Mouse (Mus musculus) heart, postnatal 0 days (tissue): ENCODE measurements around the gene Crat. TPM values are rescaled to one million over a fixed set of nuclear protein-coding genes. Genes with fewer than 3 reads are reported as not detected.

Experiments
- ATAC-seq: fragments of 200-750 bp; cut with Nextera tagmentation; 2 replicates; pipeline ENCODE4 v1.8.0; 2017; ENCODE audit warnings: low read depth, moderate number of reproducible peaks, moderate library complexity; ENCODE audit not compliant: insufficient read depth
- DNase-seq: peaks from one replicate; pipeline ENCODE4 v3.0.0-alpha.2; 2016; ENCODE audit warnings: low spot score
- H3K27ac ChIP-seq: fragments of 300-500 bp; sonication (generic); 2 replicates; pipeline ENCODE4 v1.5.1; 2014; ENCODE audit warnings: low read depth, mild to moderate bottlenecking
- H3K27me3 ChIP-seq: fragments of 300-500 bp; sonication (generic); 2 replicates; pipeline ENCODE4 v1.6.1; 2014; ENCODE audit warnings: low read length, mixed read lengths; ENCODE audit not compliant: control insufficient read depth, insufficient read depth
- H3K36me3 ChIP-seq: fragments of 300-500 bp; sonication (generic); replicated peaks from 2 replicates; pipeline ENCODE4 v1.6.1; 2014; ENCODE audit warnings: low read length, mixed read lengths; ENCODE audit not compliant: control insufficient read depth, insufficient read depth
- H3K4me1 ChIP-seq: fragments of 300-500 bp; sonication (generic); 2 replicates; pipeline ENCODE4 v1.6.1; 2014; ENCODE audit warnings: antibody characterized with exemption; ENCODE audit not compliant: control insufficient read depth, insufficient read depth
- H3K4me2 ChIP-seq: fragments of 300-500 bp; sonication (generic); 2 replicates; pipeline ENCODE4 v1.6.1; 2014; ENCODE audit warnings: low read depth, mild to moderate bottlenecking, low read length, moderate library complexity
- H3K4me3 ChIP-seq: fragments of 300-500 bp; sonication (generic); 2 replicates; pipeline ENCODE4 v1.5.1; 2014; ENCODE audit warnings: low read depth, low read length
- H3K9ac ChIP-seq: fragments of 300-500 bp; sonication (generic); replicated peaks from 2 replicates; pipeline ENCODE4 v1.6.1; 2014; ENCODE audit warnings: low read depth, low read length, mixed read lengths
- H3K9me3 ChIP-seq: fragments of 300-500 bp; sonication (generic); replicated peaks from 2 replicates; pipeline ENCODE4 v1.6.1; 2016; ENCODE audit warnings: low read length; ENCODE audit not compliant: control insufficient read depth
- CTCF ChIP-seq: IDR thresholded peaks from 2 replicates; pipeline ENCODE4 v1.5.1; 2016; ENCODE audit warnings: antibody characterized with exemption, control low read depth, low read depth
- EP300 ChIP-seq: IDR thresholded peaks from 2 replicates; pipeline ENCODE4 v1.6.1; 2016; ENCODE audit warnings: antibody characterized with exemption, low read depth
- WGBS: fragments of 180-500 bp; shearing (Covaris S2); extraction: QIAGEN DNeasy Blood & Tissue Kit; methylation state at CpG from one replicate; pipeline ENCODE4 v1.1.7; 2014; 5-methylcytosine and 5-hydroxymethylcytosine counted together
- polyA plus RNA-seq: library from polyadenylated mRNA; unstranded; fragments of >200 nt; fragmentation: Nextera tagmentation; extraction: Ambion mirVana; gene quantifications from 2 replicates; pipeline ENCODE4 v1.2.1, GENCODE M21; 2015
- total RNA-seq: library from RNA; depleted of rRNA; stranded (reverse); fragments of >200 nt; gene quantifications from 2 replicates; pipeline ENCODE4 v1.2.3, GENCODE M21; 2014; ENCODE audit warnings: low replicate concordance

Gene Crat
- total and polyA plus RNA-seq, 2 experiments from 2014 or later: 263 to 413 TPM

DNA sequence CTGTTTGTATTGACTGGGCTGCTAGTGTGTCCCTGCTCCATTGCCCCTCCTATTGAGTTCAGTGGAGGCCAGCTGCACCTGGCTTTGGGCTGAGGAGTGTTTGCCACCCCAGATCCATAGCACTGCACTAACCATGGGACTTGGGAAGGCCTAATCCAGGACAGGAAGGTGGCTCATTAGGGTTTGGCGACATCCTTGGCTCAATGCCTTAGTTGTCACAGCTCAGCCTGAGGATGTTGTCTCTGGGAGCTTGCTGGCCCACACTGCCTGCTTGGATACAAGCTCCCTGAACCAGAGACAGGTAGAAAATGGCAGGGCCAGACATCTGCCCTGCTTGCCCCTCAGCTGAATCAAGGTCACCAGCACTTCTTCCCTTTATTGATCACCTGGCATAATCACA is 14.0 kb downstream of the Crat start:
- no peak overlapping the region for H3K27ac ChIP-seq
- no peak for ATAC-seq
- no peak overlapping the region for H3K4me3 ChIP-seq
- H3K36me3 ChIP-seq: peaks cover 83% of the 10 kb centered on the region
- TF ChIP-seq CTCF (no peak), EP300 (no peak)
- no peaks in the 10 kb centered on the region for H3K27me3 ChIP-seq
- DNase-seq: no peak
- 0 out of 2 replicates have a peak overlapping the region, but pooled peaks have one; percentile 9 for H3K9ac ChIP-seq
- H3K4me1 ChIP-seq: 0 out of 2 replicates have a peak, but pooled peaks cover 5% of the 10 kb centered on the region
- WGBS: 33% methylated on average over 1 of the region's 1 CpGs
- H3K4me2 ChIP-seq: no peak overlapping the region
- no peaks in the 10 kb centered on the region for H3K9me3 ChIP-seq

DNA sequence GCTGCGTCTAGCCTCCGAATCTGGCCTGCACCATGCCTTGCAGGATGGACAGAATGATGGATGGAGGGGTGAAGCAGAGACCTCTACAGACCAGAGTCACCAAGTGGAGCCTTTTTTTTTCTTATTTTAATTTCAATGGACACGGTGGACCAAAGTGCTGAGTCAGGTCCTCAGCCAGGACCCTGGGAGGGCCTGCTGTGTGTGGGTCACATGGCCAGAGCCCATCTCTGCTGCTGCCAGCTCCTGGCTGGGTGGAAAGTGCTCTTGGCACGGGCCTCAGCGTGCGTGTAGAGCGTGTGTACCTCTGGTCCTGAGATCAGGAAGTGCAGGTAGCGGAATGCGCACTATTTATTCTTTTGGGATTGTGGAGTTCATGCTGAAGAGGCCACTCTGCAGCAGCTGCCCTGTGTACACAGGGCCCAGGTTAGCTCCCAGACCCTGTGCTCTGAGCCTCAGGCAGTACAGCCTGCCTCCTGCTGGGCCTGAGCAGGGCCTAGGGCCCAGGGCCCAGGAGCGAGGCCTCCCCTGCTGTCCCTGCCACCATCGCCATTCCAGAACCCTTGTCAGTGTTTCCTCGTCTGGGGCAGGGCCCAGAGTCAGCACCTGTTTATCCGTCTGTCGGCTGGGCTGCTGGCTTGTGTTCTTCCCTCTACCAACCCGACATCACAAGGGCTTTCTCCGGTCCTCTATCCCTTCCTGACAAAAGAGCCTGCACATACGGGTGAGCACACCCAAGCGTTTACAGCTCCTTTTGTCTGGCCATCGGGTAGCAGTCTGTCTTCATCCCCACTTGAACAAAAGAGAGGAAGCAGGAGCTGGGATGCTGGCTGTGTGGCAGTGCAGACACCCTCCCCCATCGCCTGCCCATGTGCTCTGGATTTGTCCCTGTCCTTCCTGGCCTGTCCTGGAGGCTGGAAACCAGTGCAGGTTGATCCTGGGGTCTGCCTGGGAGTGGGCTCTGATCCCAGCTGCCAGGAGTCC is 16.1 kb downstream of the Crat start:
- Histone ChIP-seq H3K4me3 (no peak overlapping the region), H3K27ac (peak overlapping the region; percentile 39), H3K9ac (no peak overlapping the region), H3K36me3 (peaks cover 73% of the 10 kb centered on the region), H3K4me1 (0 out of 2 replicates have a peak, but pooled peaks cover 5% of the 10 kb centered on the region), H3K9me3 (no peaks in the 10 kb centered on the region), H3K4me2 (no peak overlapping the region), H3K27me3 (no peaks in the 10 kb centered on the region)
- ATAC-seq (peak; percentile 56), DNase-seq (no peak)
- WGBS: 44% methylated on average over 20 of the region's 20 CpGs
- TF ChIP-seq CTCF (no peak), EP300 (no peak)

GRCm38 (mm10) chr2:30397986-30398512 is 17.6 kb downstream of the Crat start:
- no peak for DNase-seq
- Histone ChIP-seq H3K9me3 (no peaks in the 10 kb centered on the region), H3K27me3 (no peaks in the 10 kb centered on the region), H3K4me2 (no peak overlapping the region), H3K4me1 (peaks cover 14% of the 10 kb centered on the region), H3K4me3 (no peak overlapping the region), H3K9ac (no peak overlapping the region), H3K36me3 (peaks cover 59% of the 10 kb centered on the region), H3K27ac (no peak overlapping the region)
- 91% methylated on average over 10 of the region's 10 CpGs for WGBS
- no peak for ATAC-seq
- TF ChIP-seq CTCF (no peak), EP300 (no peak)

DNA sequence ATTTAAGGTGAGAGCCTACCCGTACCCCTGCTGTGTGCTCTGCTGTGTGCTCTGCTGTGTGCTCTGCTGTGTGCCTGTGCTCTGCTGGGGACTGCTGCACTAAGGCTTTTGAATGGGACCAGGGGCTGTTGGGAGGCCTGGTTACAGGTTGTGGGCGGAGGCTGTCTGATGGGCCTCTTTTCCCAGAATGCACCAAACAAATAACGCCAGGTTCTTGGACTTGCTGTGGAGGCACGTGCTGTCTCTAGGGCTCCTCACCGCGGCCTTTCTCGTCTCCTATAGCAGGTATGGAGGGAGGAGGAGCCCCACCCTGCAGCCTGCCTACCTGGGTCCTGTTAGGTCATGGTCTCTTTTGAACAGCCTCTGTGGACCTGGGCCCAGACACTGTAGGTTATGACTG is 19.4 kb downstream of the Crat start:
- TF ChIP-seq EP300: no peak
- no peak for TF ChIP-seq CTCF
- WGBS: 87% methylated on average over 7 of the region's 7 CpGs

DNA sequence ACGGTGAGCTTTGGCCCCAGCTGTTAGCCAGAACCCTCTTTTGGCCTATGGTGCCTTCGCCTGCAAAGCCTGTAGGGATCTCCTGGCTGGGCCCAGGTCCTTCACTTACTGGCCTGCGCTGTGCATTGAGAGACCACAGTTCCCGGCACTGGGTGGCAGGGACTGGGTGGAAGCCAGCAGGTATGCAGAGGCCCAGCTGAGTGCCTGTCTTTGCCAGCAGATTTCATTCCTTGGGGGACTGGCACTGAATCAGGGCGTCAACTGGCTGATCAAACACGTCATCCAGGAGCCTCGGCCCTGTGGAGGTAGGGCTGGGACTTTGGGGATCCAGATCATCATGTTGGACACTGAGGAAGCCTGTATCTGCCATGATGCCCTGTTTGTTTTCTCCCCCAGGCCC is 19.9 kb downstream of the Crat start:
- Histone ChIP-seq H3K4me2 (no peak overlapping the region), H3K4me3 (no peak overlapping the region), H3K27ac (no peak overlapping the region), H3K36me3 (peaks cover 36% of the 10 kb centered on the region), H3K27me3 (no peaks in the 10 kb centered on the region), H3K9ac (no peak overlapping the region), H3K4me1 (peaks cover 14% of the 10 kb centered on the region), H3K9me3 (no peaks in the 10 kb centered on the region)
- TF ChIP-seq EP300 (no peak), CTCF (no peak)
- ATAC-seq: no peak
- 82% methylated on average over 7 of the region's 7 CpGs for WGBS
- DNase-seq: no peak

More for the DNA sequence above, 19.4 kb downstream of the Crat start:
- no peaks in the 10 kb centered on the region for H3K27me3 ChIP-seq
- peaks cover 41% of the 10 kb centered on the region for H3K36me3 ChIP-seq
- peaks cover 14% of the 10 kb centered on the region for H3K4me1 ChIP-seq
- H3K27ac ChIP-seq: no peak overlapping the region
- no peak overlapping the region for H3K4me2 ChIP-seq
- no peak overlapping the region for H3K4me3 ChIP-seq
- ATAC-seq (no peak), DNase-seq (no peak)
- no peak overlapping the region for H3K9ac ChIP-seq
- H3K9me3 ChIP-seq: no peaks in the 10 kb centered on the region
